Mouse (Mus musculus) heart, postnatal 10 days (tissue): ENCODE data around the gene Pithd1. TPM values are rescaled to one million over a fixed set of nuclear protein-coding genes. Genes with fewer than 3 reads are reported as not detected.
A peak's percentile ranks its signal among the peaks of the same experiment; 100 is the strongest.
"Not testable (repeated sequence)": the region's sequence is repeated elsewhere in the genome, so short reads cannot be mapped to it uniquely, and the experiment has no call there.

Experiments used
- DNase-seq, 2 experiments: peaks; one replicate each; pipeline ENCODE4 v3.0.0; 2021
- intact Hi-C: fragments of 180-260 bp; cut with DNase I; formaldehyde crosslinking; loops from one replicate; pipeline ENCODE4 v1.15.1; 2025
- total RNA-seq, 2 experiments: library from RNA; stranded (reverse); gene quantifications; 2 replicates each; pipeline ENCODE4 v1.2.3; 2021

Pithd1 gene
- total RNA-seq, 2 experiments from 2014 or later, result 20.7 to 21.3 TPM

GRCm38 (mm10) chr4:135987714-135988113 lies 650 bp upstream of the Pithd1 start:
- DNase-seq, result no peak
- intact Hi-C loops, result no loop called here

GRCm38 (mm10) chr4:135986301-135986942 lies 642 bp downstream of the Pithd1 start:
- no peak for DNase-seq
- intact Hi-C loops, result no loop called here

- intact Hi-C loops, result no loop called here
These were observed 1.3 kb downstream of the Pithd1 start for GRCm38 (mm10) chr4:135985769-135986168.

GRCm38 (mm10) chr4:135985193-135985592 lies 1.9 kb downstream of the Pithd1 start:
- DNase-seq, result no peak

More at GRCm38 (mm10) chr4:135985769-135986168, 1.3 kb downstream of the Pithd1 start:
- no peak for DNase-seq

GRCm38 (mm10) chr4:135984556-135984955 lies 2.5 kb downstream of the Pithd1 start:
- intact Hi-C loops, result no loop called here
- no peak for DNase-seq

More at GRCm38 (mm10) chr4:135985193-135985592, 1.9 kb downstream of the Pithd1 start:
- intact Hi-C loops, result no loop called here

GRCm38 (mm10) chr4:135981524-135982063 lies 5.5 kb downstream of the Pithd1 start:
- DNase-seq, result no peak
- intact Hi-C loops, result no loop called here

GRCm38 (mm10) chr4:135980223-135980622 lies 6.8 kb downstream of the Pithd1 start:
- intact Hi-C loops, DNase-seq: not testable (repeated sequence)

GRCm38 (mm10) chr4:135976146-135976545 lies 10.9 kb downstream of the Pithd1 start:
- DNase-seq, result no peak
- intact Hi-C loops, result no loop called here

- intact Hi-C loops, result no loop called here
- DNase-seq, result peak in 1 of 2 experiments; percentile 25
These were observed 13.9 kb downstream of the Pithd1 start for GRCm38 (mm10) chr4:135972911-135973811.

- DNase-seq, result peak; percentile 91 to 94
- intact Hi-C loops, result no loop called here
These were observed 14.5 kb downstream of the Pithd1 start, which contains the start of gene Lypla2 for GRCm38 (mm10) chr4:135972556-135972906. Gene Lypla2 (minus strand): TSS chr4:135972626.

- intact Hi-C loops, result no loop called here
- no peak for DNase-seq
These were observed 15.1 kb downstream of the Pithd1 start for GRCm38 (mm10) chr4:135971805-135972555.

- intact Hi-C loops, result no loop called here
- DNase-seq, result no peak
These were observed 16.5 kb downstream of the Pithd1 start for GRCm38 (mm10) chr4:135970585-135970984.

- intact Hi-C loops, result no loop called here
- DNase-seq, result no peak
These were observed 17.9 kb downstream of the Pithd1 start for GRCm38 (mm10) chr4:135969070-135969750.

- intact Hi-C loops, result no loop called here
- DNase-seq, result peak in 1 of 2 experiments; percentile 21
These were observed 18.7 kb downstream of the Pithd1 start for GRCm38 (mm10) chr4:135968271-135968869.

GRCm38 (mm10) chr4:135967086-135967760 lies 19.8 kb downstream of the Pithd1 start:
- DNase-seq, result no peak
- intact Hi-C loops, result no loop called here

GRCm38 (mm10) chr4:135966283-135966682 lies 20.8 kb downstream of the Pithd1 start:
- no peak for DNase-seq
- intact Hi-C loops, result no loop called here

GRCm38 (mm10) chr4:135965113-135965512 lies 22.0 kb downstream of the Pithd1 start:
- DNase-seq, result no peak
- intact Hi-C loops, result no loop called here

GRCm38 (mm10) chr4:135964426-135964825 lies 22.6 kb downstream of the Pithd1 start:
- intact Hi-C loops, result loop anchor here (5.0 kb wide), 1 partner anchor 198 kb away; no protein-coding TSS in a partner anchor
- DNase-seq, result peak; percentile 58 to 61
